Mouse (Mus musculus): ENCODE results near the gene Gm21083. TPM values are rescaled to one million over a fixed set of nuclear protein-coding genes. Genes with fewer than 3 reads are reported as not detected.
"Not testable (repeated sequence)": the region's sequence is repeated elsewhere in the genome, so short reads cannot be mapped to it uniquely, and the experiment has no call there.

The Gm21083 gene
- total and polyA plus RNA-seq, 3 experiments = not detected

GRCm38 (mm10) chr5:15573735-15574134 lies 3.4 kb upstream of the Gm21083 start:
- not testable (repeated sequence) for H3K4me3 ChIP-seq (ENCODE audit: control insufficient read depth in 1 of 2, insufficient read depth in 1 of 2, low read depth in 2 of 2, low read length in 2 of 2); H3K79me2 ChIP-seq (ENCODE audit: control insufficient read depth, insufficient read depth, low read length, poor library complexity); H3K27me3 ChIP-seq (ENCODE audit: control insufficient read depth in 1 of 2, insufficient read depth in 2 of 2, low read length in 2 of 2); H3K27ac ChIP-seq (ENCODE audit: control insufficient read depth, low read depth, low read length); DNase-seq (ENCODE audit: low read depth, low spot score); H3K36me3 ChIP-seq (ENCODE audit: control insufficient read depth in 1 of 2, insufficient read depth in 2 of 2, low read length in 2 of 2); H3K9ac ChIP-seq (ENCODE audit: control insufficient read depth, low read depth, low read length, poor library complexity, severe bottlenecking); H3K4me1 ChIP-seq (ENCODE audit: control insufficient read depth in 1 of 2, insufficient read depth in 2 of 2, low read length in 2 of 2); H3K9me3 ChIP-seq (replicated peaks; ENCODE audit: insufficient read depth, low read length)

GRCm38 (mm10) chr5:15586351-15586750 lies 9.2 kb downstream of the Gm21083 start:
- H3K9me3 ChIP-seq (replicated peaks; ENCODE audit: insufficient read depth, low read length) = not testable (repeated sequence)

DNA sequence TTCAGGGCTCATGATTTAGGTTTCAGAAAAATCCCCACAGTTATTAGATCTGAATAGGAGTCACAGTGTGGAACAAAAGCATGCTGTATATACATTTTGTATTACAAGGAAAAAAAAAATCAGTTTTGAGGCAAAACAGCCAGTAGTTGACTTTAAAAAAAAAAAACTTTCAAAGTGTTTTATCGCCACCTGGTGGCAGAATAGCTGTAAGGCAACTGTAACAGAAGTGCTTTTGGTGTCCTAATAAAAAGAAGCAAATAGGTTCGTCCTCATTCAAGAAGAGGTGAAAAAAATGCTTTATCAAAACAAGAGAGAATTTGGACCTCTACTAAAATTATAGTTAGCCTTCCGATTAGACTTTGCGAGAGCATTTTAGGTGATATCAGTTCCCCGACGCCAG lies 11.2 kb downstream of the Gm21083 start:
- H3K36me3 ChIP-seq (ENCODE audit: control insufficient read depth in 1 of 2, insufficient read depth in 2 of 2, low read length in 2 of 2); H3K27me3 ChIP-seq (ENCODE audit: control insufficient read depth in 1 of 2, insufficient read depth in 2 of 2, low read length in 2 of 2); H3K4me3 ChIP-seq (ENCODE audit: control insufficient read depth in 1 of 2, insufficient read depth in 1 of 2, low read depth in 2 of 2, low read length in 2 of 2); H3K9ac ChIP-seq (ENCODE audit: control insufficient read depth, low read depth, low read length, poor library complexity, severe bottlenecking); H3K79me2 ChIP-seq (ENCODE audit: control insufficient read depth, insufficient read depth, low read length, poor library complexity); H3K27ac ChIP-seq (ENCODE audit: control insufficient read depth, low read depth, low read length); H3K9me3 ChIP-seq (replicated peaks; ENCODE audit: insufficient read depth, low read length); H3K4me1 ChIP-seq (ENCODE audit: control insufficient read depth in 1 of 2, insufficient read depth in 2 of 2, low read length in 2 of 2): not testable (repeated sequence)
- DNase-seq (ENCODE audit: low read depth, low spot score) = peak; percentile 69
- TF ChIP-seq ZC3H11A (IDR thresholded peaks at IDR 0.05; ENCODE audit: low read depth, low read length) (peak; percentile 43), RAD21 (IDR thresholded peaks at IDR 0.05; ENCODE audit: low read depth, low read length) (peak; percentile 47), ZNF384 (IDR thresholded peaks at IDR 0.05; ENCODE audit: low read depth, low read length) (peak; percentile 86), SMC3 (IDR thresholded peaks at IDR 0.05; ENCODE audit: low read depth, low read length) (peak; percentile 59), CTCF (IDR thresholded peaks at IDR 0.05 in 2 of 3, conservative IDR thresholded peaks at IDR 0.05 in 1 of 3; ENCODE audit: control insufficient read depth in 1 of 3, insufficient read depth in 1 of 3, low read depth in 2 of 3, low read length in 3 of 3, poor library complexity in 1 of 3, severe bottlenecking in 1 of 3) (peak in 2 of 3 experiments; percentile 28 to 51; a peak in 4 of 6 replicates)

More at GRCm38 (mm10) chr5:15586351-15586750, 9.2 kb downstream of the Gm21083 start:
- H3K4me1 ChIP-seq (ENCODE audit: control insufficient read depth in 1 of 2, insufficient read depth in 2 of 2, low read length in 2 of 2); H3K27ac ChIP-seq (ENCODE audit: control insufficient read depth, low read depth, low read length); H3K27me3 ChIP-seq (ENCODE audit: control insufficient read depth in 1 of 2, insufficient read depth in 2 of 2, low read length in 2 of 2); H3K4me3 ChIP-seq (ENCODE audit: control insufficient read depth in 1 of 2, insufficient read depth in 1 of 2, low read depth in 2 of 2, low read length in 2 of 2); H3K9ac ChIP-seq (ENCODE audit: control insufficient read depth, low read depth, low read length, poor library complexity, severe bottlenecking); H3K36me3 ChIP-seq (ENCODE audit: control insufficient read depth in 1 of 2, insufficient read depth in 2 of 2, low read length in 2 of 2); H3K79me2 ChIP-seq (ENCODE audit: control insufficient read depth, insufficient read depth, low read length, poor library complexity): not testable (repeated sequence)
- TF ChIP-seq CTCF (IDR thresholded peaks at IDR 0.05 in 2 of 3, conservative IDR thresholded peaks at IDR 0.05 in 1 of 3; ENCODE audit: control insufficient read depth in 1 of 3, insufficient read depth in 1 of 3, low read depth in 2 of 3, low read length in 3 of 3, poor library complexity in 1 of 3, severe bottlenecking in 1 of 3) = peak in 2 of 3 experiments; percentile 8 to 18; a peak in 1 of 6 replicates
- peak; percentile 23 for DNase-seq (ENCODE audit: low read depth, low spot score)

GRCm38 (mm10) chr5:15590635-15591034 lies 13.5 kb downstream of the Gm21083 start:
- H3K27ac ChIP-seq (ENCODE audit: control insufficient read depth, low read depth, low read length) = not testable (repeated sequence)

GRCm38 (mm10) chr5:15591577-15591976 lies 14.4 kb downstream of the Gm21083 start:
- H3K9me3 ChIP-seq (replicated peaks; ENCODE audit: insufficient read depth, low read length) = not testable (repeated sequence)

More at GRCm38 (mm10) chr5:15590635-15591034, 13.5 kb downstream of the Gm21083 start:
- H3K9me3 ChIP-seq (replicated peaks; ENCODE audit: insufficient read depth, low read length); H3K79me2 ChIP-seq (ENCODE audit: control insufficient read depth, insufficient read depth, low read length, poor library complexity); H3K4me1 ChIP-seq (ENCODE audit: control insufficient read depth in 1 of 2, insufficient read depth in 2 of 2, low read length in 2 of 2); H3K4me3 ChIP-seq (ENCODE audit: control insufficient read depth in 1 of 2, insufficient read depth in 1 of 2, low read depth in 2 of 2, low read length in 2 of 2); H3K9ac ChIP-seq (ENCODE audit: control insufficient read depth, low read depth, low read length, poor library complexity, severe bottlenecking); H3K36me3 ChIP-seq (ENCODE audit: control insufficient read depth in 1 of 2, insufficient read depth in 2 of 2, low read length in 2 of 2); H3K27me3 ChIP-seq (ENCODE audit: control insufficient read depth in 1 of 2, insufficient read depth in 2 of 2, low read length in 2 of 2); DNase-seq (ENCODE audit: low read depth, low spot score): not testable (repeated sequence)

GRCm38 (mm10) chr5:15598831-15599230 lies 21.7 kb downstream of the Gm21083 start:
- not testable (repeated sequence) for H3K27ac ChIP-seq (ENCODE audit: control insufficient read depth, low read depth, low read length); H3K4me3 ChIP-seq (ENCODE audit: control insufficient read depth in 1 of 2, insufficient read depth in 1 of 2, low read depth in 2 of 2, low read length in 2 of 2); H3K79me2 ChIP-seq (ENCODE audit: control insufficient read depth, insufficient read depth, low read length, poor library complexity); H3K36me3 ChIP-seq (ENCODE audit: control insufficient read depth in 1 of 2, insufficient read depth in 2 of 2, low read length in 2 of 2); H3K27me3 ChIP-seq (ENCODE audit: control insufficient read depth in 1 of 2, insufficient read depth in 2 of 2, low read length in 2 of 2); H3K4me1 ChIP-seq (ENCODE audit: control insufficient read depth in 1 of 2, insufficient read depth in 2 of 2, low read length in 2 of 2); H3K9me3 ChIP-seq (replicated peaks; ENCODE audit: insufficient read depth, low read length); H3K9ac ChIP-seq (ENCODE audit: control insufficient read depth, low read depth, low read length, poor library complexity, severe bottlenecking); DNase-seq (ENCODE audit: low read depth, low spot score)

More at GRCm38 (mm10) chr5:15591577-15591976, 14.4 kb downstream of the Gm21083 start:
- H3K79me2 ChIP-seq (ENCODE audit: control insufficient read depth, insufficient read depth, low read length, poor library complexity); H3K27me3 ChIP-seq (ENCODE audit: control insufficient read depth in 1 of 2, insufficient read depth in 2 of 2, low read length in 2 of 2); H3K36me3 ChIP-seq (ENCODE audit: control insufficient read depth in 1 of 2, insufficient read depth in 2 of 2, low read length in 2 of 2); DNase-seq (ENCODE audit: low read depth, low spot score); H3K4me1 ChIP-seq (ENCODE audit: control insufficient read depth in 1 of 2, insufficient read depth in 2 of 2, low read length in 2 of 2); H3K9ac ChIP-seq (ENCODE audit: control insufficient read depth, low read depth, low read length, poor library complexity, severe bottlenecking); H3K4me3 ChIP-seq (ENCODE audit: control insufficient read depth in 1 of 2, insufficient read depth in 1 of 2, low read depth in 2 of 2, low read length in 2 of 2); H3K27ac ChIP-seq (ENCODE audit: control insufficient read depth, low read depth, low read length): not testable (repeated sequence)

All from MEL (cell line).